Mouse (Mus musculus): ENCODE measurements around the gene Zfp157.

DNA sequence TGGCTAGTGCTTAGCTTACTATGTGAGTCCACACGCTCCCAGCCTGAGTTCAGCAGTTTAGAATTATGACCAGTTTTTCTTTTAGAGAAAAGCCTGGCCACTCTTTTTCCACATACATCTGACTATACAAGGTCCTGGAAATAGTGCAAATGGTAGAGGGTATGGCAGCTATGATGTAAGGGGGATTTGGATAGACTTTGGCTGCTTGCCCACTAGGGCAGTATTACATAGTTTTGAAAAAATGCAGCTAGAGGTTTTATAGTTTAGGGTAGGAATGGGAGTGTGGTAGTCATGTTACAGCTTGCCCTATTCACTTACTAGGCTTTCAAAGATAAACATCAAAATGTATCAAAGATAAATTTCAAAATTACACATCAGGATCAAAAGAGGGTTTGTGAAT is 17.8 kb downstream of the Zfp157 start:
- TF ChIP-seq POLR2A (IDR thresholded peaks at IDR 0.05; ENCODE audit: control insufficient read depth, extremely low read depth, insufficient read depth, low read length, poor library complexity) (no peak), CTCF (IDR thresholded peaks at IDR 0.05; ENCODE audit: borderline replicate concordance, control insufficient read depth, extremely low read depth, insufficient read depth, low read length, poor library complexity) (no peak)
